Mouse (Mus musculus) intestine, embryonic 15.5 days (tissue): Measurements from ENCODE around the gene Hivep2. TPM values are rescaled to one million over a fixed set of nuclear protein-coding genes. Genes with fewer than 3 reads are reported as not detected.

Source experiments
- ATAC-seq: fragments of 200-750 bp; cut with Nextera tagmentation; 2 replicates; pipeline ENCODE4 v1.8.0; 2017; ENCODE audit warnings: moderate TSS enrichment, moderate library complexity
- H3K27ac ChIP-seq: fragments of 300-500 bp; sonication (generic); 2 replicates; pipeline ENCODE4 v1.5.1; 2015; ENCODE audit warnings: mild to moderate bottlenecking, inconsistent platforms
- H3K27me3 ChIP-seq: fragments of 300-500 bp; sonication (generic); replicated peaks from 2 replicates; pipeline ENCODE4 v1.6.1; 2015; ENCODE audit warnings: inconsistent platforms
- H3K36me3 ChIP-seq: fragments of 300-500 bp; sonication (generic); 2 replicates; pipeline ENCODE4 v1.6.1; 2015; ENCODE audit warnings: inconsistent platforms
- H3K4me1 ChIP-seq: fragments of 300-500 bp; sonication (generic); replicated peaks from 2 replicates; pipeline ENCODE4 v1.6.1; 2015; ENCODE audit warnings: inconsistent platforms
- H3K4me2 ChIP-seq: fragments of 300-500 bp; sonication (generic); replicated peaks from 2 replicates; pipeline ENCODE4 v1.6.1; 2015; ENCODE audit warnings: mild to moderate bottlenecking, inconsistent platforms
- H3K4me3 ChIP-seq: fragments of 300-500 bp; sonication (generic); replicated peaks from 2 replicates; pipeline ENCODE4 v1.5.1; 2015; ENCODE audit warnings: inconsistent platforms
- H3K9ac ChIP-seq: fragments of 300-500 bp; sonication (generic); 2 replicates; pipeline ENCODE4 v1.6.1; 2015; ENCODE audit warnings: inconsistent platforms
- H3K9me3 ChIP-seq: fragments of 300-500 bp; sonication (generic); 2 replicates; pipeline ENCODE4 v1.6.1; 2016; ENCODE audit warnings: inconsistent platforms
- WGBS: fragments of 180-500 bp; shearing (Covaris S2); methylation state at CpG from one replicate; pipeline ENCODE4 v1.1.7; 2015; 5-methylcytosine and 5-hydroxymethylcytosine counted together
- polyA plus RNA-seq: library from polyadenylated mRNA; unstranded; fragments of >200 nt; fragmentation: Nextera tagmentation; extraction: Ambion mirVana; gene quantifications from 2 replicates; pipeline ENCODE4 v1.2.1, GENCODE M21; 2015

The Hivep2 gene
- polyA plus RNA-seq, 1 experiment from 2014 or later = 5.2 TPM

DNA sequence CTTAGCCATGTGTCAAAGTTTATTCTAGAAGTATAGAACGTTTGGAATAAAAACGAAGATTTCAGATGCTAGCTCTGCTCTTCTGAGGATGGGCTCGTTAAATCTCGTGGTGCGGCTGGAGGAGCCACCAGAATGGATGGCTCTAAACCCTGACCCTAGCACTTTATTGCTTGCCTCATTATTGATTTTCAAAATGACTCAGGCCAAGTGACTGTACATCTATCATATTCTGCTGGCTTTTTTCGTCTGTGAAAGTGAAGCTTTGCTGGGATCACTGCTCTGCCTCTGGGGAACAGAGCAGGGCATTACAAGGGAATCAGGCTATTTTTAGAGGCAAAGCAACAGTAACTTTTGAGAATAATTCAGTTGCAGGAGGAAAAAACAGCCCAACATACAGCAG is 10.4 kb downstream of the Hivep2 start:
- no peaks in the 10 kb centered on the region for H3K27me3 ChIP-seq
- H3K4me1 ChIP-seq = 0 out of 2 replicates have a peak, but pooled peaks cover 2% of the 10 kb centered on the region
- no peaks in the 10 kb centered on the region for H3K9me3 ChIP-seq
- H3K36me3 ChIP-seq = no peaks in the 10 kb centered on the region
- no peak overlapping the region for H3K4me3 ChIP-seq
- no peak overlapping the region for H3K9ac ChIP-seq
- no peak for ATAC-seq
- H3K4me2 ChIP-seq = no peak overlapping the region
- H3K27ac ChIP-seq = no peak overlapping the region
- WGBS = 30% methylated on average over 6 of the region's 6 CpGs

DNA sequence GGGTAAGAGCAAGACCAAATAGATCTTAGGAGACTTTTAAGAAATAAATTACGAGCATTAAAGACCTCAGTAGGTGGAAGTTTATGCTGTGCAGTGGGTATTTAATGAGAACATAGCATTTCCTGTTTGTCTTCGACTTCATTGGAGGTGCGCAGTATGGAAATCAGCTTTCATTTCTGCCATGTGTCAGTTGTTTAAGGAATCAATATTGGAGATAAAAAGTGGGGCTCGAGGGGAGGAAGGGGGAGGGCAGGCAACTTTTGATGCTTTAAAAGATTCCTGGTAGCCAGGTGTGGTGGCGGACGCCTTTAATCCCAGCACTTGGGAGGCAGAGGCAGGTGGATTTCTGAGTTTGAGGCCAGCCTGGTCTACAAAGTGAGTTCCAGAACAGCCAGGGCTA is 16.4 kb downstream of the Hivep2 start:
- 60% methylated on average over 6 of the region's 6 CpGs for WGBS
- Histone ChIP-seq H3K4me3 (peak overlapping the region; percentile 54; the same call in 1 of the 2 replicates), H3K9ac (no peak overlapping the region), H3K9me3 (no peaks in the 10 kb centered on the region), H3K36me3 (no peaks in the 10 kb centered on the region), H3K27me3 (no peaks in the 10 kb centered on the region), H3K27ac (no peak overlapping the region), H3K4me2 (peak overlapping the region; percentile 85), H3K4me1 (0 out of 2 replicates have a peak, but pooled peaks cover 3% of the 10 kb centered on the region)
- ATAC-seq = 0 out of 2 replicates have a peak, but pooled peaks have one; percentile 1

- H3K27ac ChIP-seq = peak overlapping the region; percentile 96
- 0 out of 2 replicates have a peak, but pooled peaks cover 3% of the 10 kb centered on the region for H3K4me1 ChIP-seq
- no peaks in the 10 kb centered on the region for H3K9me3 ChIP-seq
- H3K36me3 ChIP-seq = no peaks in the 10 kb centered on the region
- no peaks in the 10 kb centered on the region for H3K27me3 ChIP-seq
- H3K9ac ChIP-seq = peak overlapping the region; percentile 67
- peak overlapping the region; percentile 85 for H3K4me2 ChIP-seq
- peak overlapping the region; percentile 54 for H3K4me3 ChIP-seq
- under 1% methylated on average over 34 of the region's 34 CpGs for WGBS
- peak; percentile 90 for ATAC-seq
Measured at GRCm38 (mm10) chr10:13982769-13983381, 17.0 kb downstream of the Hivep2 start.

GRCm38 (mm10) chr10:13983631-13984030 is 17.8 kb downstream of the Hivep2 start:
- WGBS = 16% methylated on average over 12 of the region's 12 CpGs
- Histone ChIP-seq H3K27me3 (no peaks in the 10 kb centered on the region), H3K27ac (no peak overlapping the region), H3K4me1 (0 out of 2 replicates have a peak, but pooled peaks cover 3% of the 10 kb centered on the region), H3K36me3 (no peaks in the 10 kb centered on the region), H3K4me3 (no peak overlapping the region), H3K9ac (no peak overlapping the region), H3K9me3 (no peaks in the 10 kb centered on the region), H3K4me2 (peak overlapping the region; percentile 85)
- ATAC-seq = peak; percentile 26; the same call in 1 of the 2 replicates

DNA sequence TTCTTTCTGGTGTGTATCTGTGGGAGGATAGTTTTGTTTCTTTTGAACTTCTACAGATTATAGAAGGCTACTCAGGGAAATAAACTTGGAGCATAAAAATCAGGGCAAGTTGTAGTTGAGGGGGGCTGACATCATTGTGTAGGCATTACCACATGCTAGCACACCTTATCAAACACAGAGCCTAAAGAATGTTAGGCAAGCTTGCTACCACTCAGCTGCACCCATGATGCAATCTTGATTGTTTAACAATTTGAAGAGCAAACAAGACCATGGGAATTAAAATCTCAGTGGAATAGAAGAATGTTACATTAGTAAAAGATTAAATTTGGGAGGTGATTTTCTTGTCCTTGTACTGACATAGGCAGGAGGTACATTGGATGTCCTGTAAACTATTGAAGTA is 18.4 kb downstream of the Hivep2 start:
- ATAC-seq = no peak
- Histone ChIP-seq H3K4me2 (no peak overlapping the region), H3K36me3 (no peaks in the 10 kb centered on the region), H3K27ac (no peak overlapping the region), H3K4me1 (0 out of 2 replicates have a peak, but pooled peaks cover 3% of the 10 kb centered on the region), H3K4me3 (no peak overlapping the region), H3K9me3 (no peaks in the 10 kb centered on the region), H3K27me3 (no peaks in the 10 kb centered on the region), H3K9ac (no peak overlapping the region)

DNA sequence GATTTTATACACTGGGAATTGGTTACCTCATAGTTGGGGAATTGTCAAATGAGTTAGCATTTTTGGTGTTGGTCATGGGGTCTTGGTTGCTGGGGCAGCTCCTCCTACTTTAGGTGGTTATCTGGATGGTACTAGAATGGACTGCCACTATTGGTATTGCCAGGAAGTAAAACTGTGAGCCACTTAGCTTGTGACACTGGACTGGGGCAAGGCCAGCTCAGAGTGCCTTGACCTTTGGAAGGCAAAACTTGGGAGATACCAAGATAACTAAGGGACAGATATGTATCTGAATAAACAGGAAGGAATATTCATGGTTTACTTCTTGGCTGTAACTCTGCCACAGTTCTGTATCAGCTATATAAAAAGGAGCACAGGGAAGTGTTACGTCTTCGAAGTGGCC is 20.7 kb downstream of the Hivep2 start:
- Histone ChIP-seq H3K9me3 (no peaks in the 10 kb centered on the region), H3K27ac (no peak overlapping the region), H3K4me2 (no peak overlapping the region), H3K9ac (no peak overlapping the region), H3K4me3 (no peak overlapping the region), H3K27me3 (no peaks in the 10 kb centered on the region), H3K36me3 (no peaks in the 10 kb centered on the region), H3K4me1 (0 out of 2 replicates have a peak, but pooled peaks cover 3% of the 10 kb centered on the region)
- ATAC-seq = no peak
- WGBS = 88% methylated on average over 2 of the region's 2 CpGs

DNA sequence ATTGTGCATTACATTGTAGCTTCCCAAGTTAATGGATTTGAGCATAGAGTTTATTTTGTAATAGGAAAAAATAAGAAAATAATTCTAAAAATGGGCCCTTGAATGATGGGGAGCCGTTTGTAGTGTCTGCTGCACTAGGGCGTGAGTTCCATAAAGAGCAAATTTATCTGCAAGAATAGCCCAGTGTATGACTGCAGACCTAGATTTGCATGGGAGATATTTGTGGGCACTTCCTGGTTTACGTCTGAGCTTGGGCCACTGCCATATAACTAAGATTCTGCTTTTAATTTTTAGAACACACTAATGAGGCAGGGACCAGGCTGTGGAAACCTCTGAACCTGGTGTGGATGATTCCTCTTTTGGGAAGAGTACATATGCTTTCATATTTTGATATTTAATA is 21.5 kb downstream of the Hivep2 start:
- Histone ChIP-seq H3K27ac (no peak overlapping the region), H3K9ac (no peak overlapping the region), H3K4me2 (no peak overlapping the region), H3K9me3 (no peaks in the 10 kb centered on the region), H3K36me3 (no peaks in the 10 kb centered on the region), H3K4me3 (no peak overlapping the region), H3K27me3 (no peaks in the 10 kb centered on the region), H3K4me1 (0 out of 2 replicates have a peak, but pooled peaks cover 3% of the 10 kb centered on the region)
- ATAC-seq = no peak
- 45% methylated on average over 3 of the region's 3 CpGs for WGBS

- Histone ChIP-seq H3K27ac (no peak overlapping the region), H3K27me3 (no peaks in the 10 kb centered on the region), H3K9ac (no peak overlapping the region), H3K9me3 (no peaks in the 10 kb centered on the region), H3K4me2 (no peak overlapping the region), H3K4me1 (no peaks in the 10 kb centered on the region), H3K4me3 (no peak overlapping the region), H3K36me3 (no peaks in the 10 kb centered on the region)
- WGBS = 66% methylated on average over 9 of the region's 9 CpGs
- ATAC-seq = no peak
Measured at GRCm38 (mm10) chr10:13988280-13988679, 22.4 kb downstream of the Hivep2 start.

DNA sequence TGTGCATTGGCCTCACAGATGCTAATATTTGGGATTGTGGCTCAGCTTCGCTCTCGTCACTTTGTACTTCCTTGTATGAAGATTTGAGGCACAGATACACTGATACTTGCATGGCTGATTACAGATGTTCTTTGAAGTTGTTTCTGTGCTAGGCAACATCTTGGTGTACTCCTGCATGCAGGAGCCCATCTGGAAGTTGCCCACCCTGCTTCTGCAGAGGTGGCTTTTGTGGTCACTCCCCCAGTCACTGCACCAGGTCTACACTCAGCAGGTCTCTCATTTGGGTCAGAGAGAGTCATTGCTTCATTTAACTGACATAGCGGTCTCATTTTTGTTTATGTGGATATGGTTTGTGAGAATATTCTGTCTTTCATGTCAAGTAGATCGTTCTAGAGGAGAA is 22.9 kb downstream of the Hivep2 start:
- no peaks in the 10 kb centered on the region for H3K9me3 ChIP-seq
- no peak overlapping the region for H3K9ac ChIP-seq
- WGBS = 85% methylated on average over 4 of the region's 4 CpGs
- no peaks in the 10 kb centered on the region for H3K4me1 ChIP-seq
- H3K27me3 ChIP-seq = no peaks in the 10 kb centered on the region
- H3K4me2 ChIP-seq = no peak overlapping the region
- no peak for ATAC-seq
- H3K4me3 ChIP-seq = no peak overlapping the region
- no peaks in the 10 kb centered on the region for H3K36me3 ChIP-seq
- no peak overlapping the region for H3K27ac ChIP-seq

- WGBS = 80% methylated on average over 2 of the region's 2 CpGs
- no peaks in the 10 kb centered on the region for H3K4me1 ChIP-seq
- H3K4me3 ChIP-seq = no peak overlapping the region
- H3K9me3 ChIP-seq = no peaks in the 10 kb centered on the region
- no peak overlapping the region for H3K4me2 ChIP-seq
- H3K9ac ChIP-seq = no peak overlapping the region
- H3K27me3 ChIP-seq = no peaks in the 10 kb centered on the region
- no peak for ATAC-seq
- no peaks in the 10 kb centered on the region for H3K36me3 ChIP-seq
- H3K27ac ChIP-seq = no peak overlapping the region
Measured at GRCm38 (mm10) chr10:13990842-13991241, 25.0 kb downstream of the Hivep2 start.

GRCm38 (mm10) chr10:13993411-13993810 is 27.5 kb downstream of the Hivep2 start:
- no peak overlapping the region for H3K4me2 ChIP-seq
- no peaks in the 10 kb centered on the region for H3K9me3 ChIP-seq
- no peaks in the 10 kb centered on the region for H3K36me3 ChIP-seq
- no peaks in the 10 kb centered on the region for H3K4me1 ChIP-seq
- WGBS = 89% methylated on average over 6 of the region's 6 CpGs
- ATAC-seq = no peak
- H3K4me3 ChIP-seq = no peak overlapping the region
- no peaks in the 10 kb centered on the region for H3K27me3 ChIP-seq
- H3K9ac ChIP-seq = no peak overlapping the region
- no peak overlapping the region for H3K27ac ChIP-seq

DNA sequence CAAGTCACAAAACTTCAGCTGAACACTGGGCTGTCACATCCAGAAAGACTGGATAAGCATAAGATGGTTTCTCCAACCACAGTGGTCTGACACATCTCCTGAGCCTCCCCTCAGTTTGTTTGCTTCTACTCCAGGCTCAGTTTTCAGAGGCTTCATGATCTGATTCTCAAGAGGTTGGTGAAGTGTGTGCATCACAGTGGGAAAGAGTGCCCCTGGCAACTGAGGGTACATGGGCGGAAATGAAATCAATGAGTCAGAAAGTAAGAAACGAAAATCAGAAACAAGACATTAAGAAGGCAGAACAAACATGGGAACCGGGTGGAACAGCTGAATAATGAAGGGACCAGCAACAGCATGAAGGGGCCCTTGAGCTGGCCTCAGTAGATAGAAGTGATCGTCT is 31.5 kb downstream of the Hivep2 start:
- Histone ChIP-seq H3K36me3 (no peaks in the 10 kb centered on the region), H3K9me3 (no peaks in the 10 kb centered on the region), H3K4me1 (no peaks in the 10 kb centered on the region), H3K27ac (no peak overlapping the region), H3K9ac (no peak overlapping the region), H3K4me3 (no peak overlapping the region), H3K27me3 (no peaks in the 10 kb centered on the region), H3K4me2 (no peak overlapping the region)
- no peak for ATAC-seq
- WGBS = 87% methylated on average over 4 of the region's 4 CpGs

GRCm38 (mm10) chr10:14004769-14005517 is 39.1 kb downstream of the Hivep2 start:
- no peaks in the 10 kb centered on the region for H3K27me3 ChIP-seq
- H3K9me3 ChIP-seq = no peaks in the 10 kb centered on the region
- ATAC-seq = no peak
- no peak overlapping the region for H3K4me2 ChIP-seq
- WGBS = 66% methylated on average over 4 of the region's 4 CpGs
- no peak overlapping the region for H3K4me3 ChIP-seq
- no peaks in the 10 kb centered on the region for H3K36me3 ChIP-seq
- H3K4me1 ChIP-seq = no peaks in the 10 kb centered on the region
- H3K27ac ChIP-seq = no peak overlapping the region
- no peak overlapping the region for H3K9ac ChIP-seq
